Mouse (Mus musculus): Measurements from ENCODE around the gene Prpf8.
"Not testable (repeated sequence)": the region's sequence is repeated elsewhere in the genome, so short reads cannot be mapped to it uniquely, and the experiment has no call there.

Prpf8 gene

DNA sequence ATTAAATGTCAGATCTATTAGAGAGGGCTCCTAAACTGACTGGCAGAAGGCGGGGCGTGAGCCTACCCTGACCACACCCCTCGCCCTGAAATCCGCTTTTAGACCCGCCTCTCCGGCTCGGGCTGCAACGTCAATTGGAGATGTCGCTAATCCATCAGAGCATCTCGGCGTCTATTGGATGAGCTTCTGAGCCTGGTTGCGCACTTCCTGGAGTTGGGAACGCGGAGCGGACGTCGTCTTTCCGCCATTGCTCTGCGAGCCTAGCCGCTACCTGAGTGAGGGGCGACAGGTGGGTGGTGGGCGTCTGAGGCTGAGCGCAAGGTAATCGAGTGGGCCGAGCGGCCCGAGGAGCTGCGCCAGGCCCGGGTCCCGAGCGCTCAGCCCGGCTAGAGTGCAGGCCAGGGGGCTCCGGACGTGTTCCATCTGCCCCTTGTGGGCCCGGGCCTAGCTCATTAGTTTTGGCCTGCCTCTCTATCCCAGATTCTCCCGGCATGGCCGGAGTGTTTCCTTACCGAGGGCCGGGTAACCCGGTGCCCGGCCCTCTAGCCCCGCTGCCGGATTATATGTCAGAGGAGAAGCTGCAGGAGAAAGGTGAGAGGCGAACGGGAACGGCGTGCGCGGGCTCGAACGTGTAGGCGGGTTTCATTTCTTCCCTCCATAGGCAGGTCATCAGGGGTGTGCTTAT lies at the start of gene Prpf8:
Gene Prpf8 (plus strand): TSS at position 216 of the 685 bp plus-strand sequence.
- peak; percentile 99 for DNase-seq

DNA sequence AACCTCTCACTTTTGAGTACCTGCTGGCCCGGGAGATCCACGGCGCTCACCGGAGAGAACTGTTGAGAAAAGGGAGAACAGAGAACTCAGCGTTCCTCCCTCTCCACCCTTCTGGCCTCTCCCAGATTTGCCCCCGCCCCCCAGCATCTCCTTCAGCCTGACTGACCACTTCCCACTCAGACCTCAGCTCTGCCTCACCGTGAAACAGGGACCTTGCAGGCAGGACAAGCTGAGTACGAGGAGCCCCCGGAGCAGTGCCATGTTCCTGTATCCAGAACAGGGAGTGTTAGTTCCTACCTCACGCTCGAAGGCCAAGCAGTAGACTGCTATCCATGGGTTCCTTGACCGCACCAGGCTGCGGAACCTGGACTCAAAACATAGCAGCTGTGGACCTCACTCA lies 48.4 kb upstream of the Prpf8 start:
- no peak for DNase-seq

DNA sequence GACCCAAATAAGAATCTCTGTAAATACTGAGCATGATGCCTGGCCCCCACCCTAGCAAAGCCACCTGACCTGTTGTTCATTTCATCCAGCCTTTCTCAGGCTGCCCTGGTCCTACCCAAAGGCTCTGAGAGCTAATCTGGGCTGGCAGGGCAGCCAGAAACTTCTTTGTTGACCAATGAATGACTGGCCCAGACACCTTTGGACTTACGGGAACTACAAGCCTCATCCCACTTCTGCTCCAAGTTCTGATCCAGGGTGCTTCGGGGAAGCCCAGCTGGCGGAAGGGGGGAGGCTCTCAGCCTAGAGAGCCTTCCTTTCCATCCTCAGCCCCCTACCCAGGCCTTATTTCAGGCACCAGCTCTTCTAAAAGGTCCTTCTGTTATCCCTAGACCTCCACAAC lies 47.8 kb upstream of the Prpf8 start:
- peak; percentile 81 for DNase-seq

DNA sequence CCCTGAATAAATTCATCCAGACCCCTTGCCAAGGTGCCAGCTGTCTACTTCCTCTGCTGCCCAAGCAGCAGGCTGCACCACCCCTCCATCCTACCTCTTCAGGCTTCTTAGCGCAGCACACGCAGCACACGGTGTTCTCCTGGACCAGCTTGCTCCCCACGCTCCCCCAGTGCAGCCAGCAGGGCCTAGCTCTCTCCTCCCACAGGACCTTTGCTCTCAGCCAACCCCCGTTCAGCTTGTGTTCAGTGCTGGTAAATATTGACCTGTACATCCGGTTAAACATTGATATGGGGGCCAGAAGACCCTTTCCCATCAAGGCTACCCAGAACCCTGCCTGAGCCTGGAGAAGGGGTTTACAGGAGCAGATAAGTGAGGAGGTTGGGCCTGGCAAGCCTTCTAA lies 47.3 kb upstream of the Prpf8 start, which contains the start of gene Serpinf2:
Gene Serpinf2 (minus strand): TSS at position 229 of the 400 bp plus-strand sequence.
- peak; percentile 84 for DNase-seq

DNA sequence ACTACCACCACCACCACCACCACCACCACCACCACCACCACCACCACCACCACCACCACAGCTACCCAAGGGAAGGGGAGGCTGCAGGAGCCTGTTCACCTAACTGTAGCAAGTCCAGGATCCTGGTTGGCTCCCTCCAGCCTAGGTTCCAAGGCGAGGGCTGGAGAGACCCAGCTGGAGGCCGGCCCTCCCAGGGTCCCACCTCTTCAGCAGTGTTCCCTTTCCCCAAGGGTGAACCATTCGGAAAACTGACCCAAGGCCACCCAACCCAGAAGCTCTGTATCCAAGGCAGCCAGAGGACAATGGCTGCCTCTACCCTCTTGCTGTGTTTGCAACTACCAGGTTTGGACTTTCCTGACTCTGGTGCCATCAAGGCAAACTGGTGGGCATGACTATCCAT lies 46.7 kb upstream of the Prpf8 start:
- peak; percentile 66 for DNase-seq

DNA sequence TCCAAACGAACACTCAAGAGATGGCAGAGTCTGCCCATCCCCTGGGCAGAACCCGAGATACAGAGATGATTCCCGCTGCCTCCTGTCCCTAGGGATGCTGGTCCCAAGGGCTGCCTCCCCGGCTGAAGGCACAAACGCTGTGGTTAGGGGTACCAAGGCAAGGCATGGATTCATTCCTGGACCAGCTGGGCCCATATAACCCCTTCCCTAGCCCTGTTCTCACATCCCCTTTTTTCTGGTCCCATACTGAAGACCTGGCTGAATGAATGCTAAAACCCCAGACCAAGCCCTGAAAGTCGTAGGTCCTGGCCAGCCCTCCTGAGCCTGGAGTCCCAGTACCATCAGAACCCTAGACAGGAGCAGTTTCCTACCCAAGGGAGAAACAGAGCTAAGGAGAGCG lies 45.6 kb upstream of the Prpf8 start:
- DNase-seq, result no peak

DNA sequence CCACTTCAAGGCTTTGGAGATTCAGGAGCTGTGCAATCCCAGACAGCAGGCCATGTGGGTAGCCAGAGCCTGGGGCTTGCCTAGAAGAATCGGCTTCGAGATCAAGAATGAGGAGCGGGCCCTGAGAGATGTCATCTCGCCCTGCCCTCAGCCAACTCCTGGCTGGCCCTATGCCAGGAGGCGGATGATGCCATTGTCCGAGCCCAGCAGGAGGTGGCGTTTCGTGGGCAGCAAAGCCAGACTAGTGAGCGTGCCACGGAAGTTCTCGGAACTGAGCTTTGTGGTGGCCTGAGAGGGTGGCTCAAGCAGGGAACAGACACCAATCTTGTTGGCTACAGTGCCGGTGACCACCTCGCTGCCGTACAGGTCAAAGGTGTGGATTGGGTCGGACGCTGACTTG lies 45.0 kb upstream of the Prpf8 start:
- DNase-seq, result peak; percentile 75

DNA sequence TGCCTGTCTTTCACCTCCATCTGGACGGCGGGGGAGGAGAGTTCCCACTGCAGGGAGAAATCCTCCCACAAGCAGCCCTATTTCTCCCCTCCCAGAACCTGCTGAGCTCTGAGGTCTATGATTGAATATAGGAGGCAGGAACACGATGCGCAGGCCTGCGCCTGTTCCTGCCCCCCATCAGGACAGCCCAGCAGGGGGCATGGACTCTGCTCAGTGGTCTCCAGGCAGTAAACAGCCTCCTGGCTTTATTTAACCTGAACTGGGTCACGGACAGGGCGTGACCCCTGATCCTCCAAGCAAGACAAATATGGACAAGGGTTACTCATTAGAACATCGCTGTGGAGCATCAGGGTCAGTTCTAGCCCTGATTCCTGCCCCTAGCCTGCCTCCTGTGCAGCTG lies 42.9 kb upstream of the Prpf8 start:
- DNase-seq, result peak; percentile 97

DNA sequence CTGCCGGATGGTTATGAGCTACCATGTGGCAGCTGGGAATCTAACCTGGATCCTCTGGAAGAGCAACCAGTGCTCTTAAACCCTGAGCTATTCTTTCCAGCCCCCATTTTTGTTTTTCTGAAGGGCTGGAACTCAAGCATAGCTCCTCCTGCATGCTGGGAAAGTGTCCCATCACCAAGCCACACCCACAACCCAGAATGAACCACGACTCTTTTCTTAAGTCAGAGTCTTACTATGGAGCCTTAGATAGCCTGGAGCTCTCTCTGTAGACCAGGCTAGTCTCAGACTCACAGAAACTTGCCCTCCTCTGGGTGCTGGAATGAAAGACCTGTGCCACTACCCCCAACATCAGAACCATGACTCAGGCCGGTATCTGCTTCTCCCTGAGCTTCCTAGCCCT lies 38.0 kb upstream of the Prpf8 start:
- DNase-seq, result no peak

DNA sequence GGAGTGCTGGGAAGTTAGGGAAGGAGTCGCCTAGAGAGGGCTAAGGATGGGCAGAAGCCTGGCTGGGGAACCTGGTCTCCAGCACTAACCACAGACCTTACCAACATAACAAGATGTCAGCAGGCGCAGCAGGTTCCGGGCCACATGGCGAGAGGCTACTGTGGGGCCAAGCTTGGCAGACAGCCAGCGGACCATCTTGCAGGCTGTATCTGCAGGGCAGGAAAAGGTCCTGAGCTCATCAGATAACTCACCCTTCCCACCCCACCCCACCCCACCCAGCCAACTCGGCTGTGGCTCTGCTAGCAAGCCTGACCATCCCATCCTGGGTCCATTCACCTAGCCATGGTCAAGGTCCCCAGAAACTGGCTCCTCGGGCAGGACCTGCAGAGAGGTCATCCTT lies 36.9 kb upstream of the Prpf8 start:
- DNase-seq, result no peak

DNA sequence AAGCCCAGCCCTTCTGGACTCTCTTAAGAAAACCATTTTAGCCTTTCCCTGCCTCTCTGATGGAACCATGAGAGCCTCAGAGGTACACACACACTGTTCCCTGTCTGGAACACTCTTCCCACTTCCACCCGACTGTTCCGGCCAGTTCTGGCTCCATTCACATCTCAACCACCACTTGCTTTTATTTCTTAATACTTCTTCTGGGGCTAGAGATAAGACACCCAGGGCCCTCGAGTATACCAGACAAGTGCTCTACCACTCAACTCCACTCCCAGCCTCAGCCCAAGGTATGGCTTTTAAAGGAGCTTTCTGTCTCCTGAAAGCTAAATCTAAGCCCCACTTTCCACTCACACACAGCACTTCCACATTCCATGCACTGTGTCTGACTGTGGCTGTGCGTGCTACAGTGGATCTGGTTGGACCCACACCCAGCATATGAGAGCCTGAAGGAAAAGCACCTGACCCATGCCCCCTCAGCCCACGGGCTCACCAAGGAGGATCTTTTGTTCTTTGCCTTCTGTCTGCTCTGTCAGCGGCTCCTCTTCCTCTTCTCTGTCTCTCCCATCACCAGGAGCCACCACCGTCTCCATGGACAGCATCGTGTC lies 36.2 kb upstream of the Prpf8 start:
- no peak for DNase-seq

DNA sequence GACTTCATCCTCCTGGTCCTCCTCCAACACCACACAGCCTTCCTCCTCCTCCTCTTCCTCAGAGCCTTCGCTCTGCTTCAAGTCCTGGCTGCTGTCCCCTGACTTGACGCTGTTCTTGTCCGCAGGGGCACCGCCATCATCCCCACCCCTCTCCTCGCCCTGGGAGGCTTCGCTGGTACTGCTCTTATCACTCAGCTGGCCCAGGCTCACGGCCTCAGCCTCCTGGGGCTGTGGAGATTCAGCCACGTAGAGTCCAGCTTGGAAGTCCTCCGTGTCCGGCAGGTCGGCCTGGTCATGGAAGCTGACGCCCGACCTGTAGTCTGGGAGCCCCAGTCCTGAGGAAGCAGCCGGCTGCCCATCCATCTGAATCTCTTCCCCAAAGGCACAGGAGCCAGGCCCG lies 35.7 kb upstream of the Prpf8 start:
- no peak for DNase-seq

DNA sequence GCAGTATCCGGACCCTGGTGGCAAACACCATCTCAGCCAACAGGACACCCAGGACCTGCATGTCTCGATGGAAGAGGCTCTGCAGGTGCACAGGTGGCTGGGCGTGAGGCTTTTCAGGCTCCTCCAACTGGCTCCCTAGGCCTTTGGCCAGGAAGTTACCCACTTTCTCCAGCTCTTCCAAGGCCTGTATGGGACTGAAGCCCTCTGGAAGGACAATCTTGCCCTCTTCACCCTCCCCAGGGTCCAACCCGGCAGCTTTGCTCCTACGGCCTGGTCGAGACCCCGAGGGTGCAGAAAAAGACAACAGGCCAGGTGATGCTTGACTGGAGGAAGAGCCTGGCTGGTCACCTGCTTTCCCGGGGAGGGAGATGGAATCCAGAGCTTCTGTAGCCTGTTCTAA lies 34.5 kb upstream of the Prpf8 start:
- DNase-seq, result no peak

DNA sequence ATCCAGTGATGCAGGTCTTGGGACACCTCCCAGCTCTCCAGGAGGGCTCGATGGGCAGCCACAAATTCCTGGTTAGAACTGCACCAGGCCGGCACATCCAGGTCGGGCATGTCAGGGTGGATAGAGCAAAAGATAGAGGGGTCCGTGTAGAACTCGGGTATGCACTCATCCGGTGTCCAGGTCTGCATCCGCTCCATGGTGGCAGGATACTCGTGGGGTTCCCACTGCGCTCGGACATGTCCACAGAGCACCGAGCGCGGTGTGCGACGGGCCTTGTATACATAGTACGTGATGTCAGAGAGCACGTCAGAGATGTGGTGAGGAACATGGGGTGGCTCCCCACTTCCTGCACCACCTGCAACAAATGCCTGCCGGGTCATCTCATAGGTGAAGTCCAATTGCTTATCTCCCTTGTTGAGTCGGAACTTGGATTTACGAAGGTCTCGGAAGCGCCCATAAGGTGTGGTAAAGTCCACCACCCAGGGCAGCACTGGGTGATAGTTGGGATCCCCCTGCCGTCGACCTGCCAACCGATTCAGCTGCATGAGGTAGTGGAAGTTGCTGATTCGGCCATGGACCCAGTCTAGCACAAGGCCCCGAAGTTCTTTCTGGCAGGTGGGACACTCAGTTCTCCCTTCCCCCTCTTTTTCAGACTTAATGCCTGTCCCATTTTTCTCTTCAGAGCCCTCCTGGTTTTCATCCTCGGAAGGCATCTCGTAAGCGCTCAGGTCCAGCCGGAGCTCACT lies 33.6 kb upstream of the Prpf8 start:
- DNase-seq, result no peak

DNA sequence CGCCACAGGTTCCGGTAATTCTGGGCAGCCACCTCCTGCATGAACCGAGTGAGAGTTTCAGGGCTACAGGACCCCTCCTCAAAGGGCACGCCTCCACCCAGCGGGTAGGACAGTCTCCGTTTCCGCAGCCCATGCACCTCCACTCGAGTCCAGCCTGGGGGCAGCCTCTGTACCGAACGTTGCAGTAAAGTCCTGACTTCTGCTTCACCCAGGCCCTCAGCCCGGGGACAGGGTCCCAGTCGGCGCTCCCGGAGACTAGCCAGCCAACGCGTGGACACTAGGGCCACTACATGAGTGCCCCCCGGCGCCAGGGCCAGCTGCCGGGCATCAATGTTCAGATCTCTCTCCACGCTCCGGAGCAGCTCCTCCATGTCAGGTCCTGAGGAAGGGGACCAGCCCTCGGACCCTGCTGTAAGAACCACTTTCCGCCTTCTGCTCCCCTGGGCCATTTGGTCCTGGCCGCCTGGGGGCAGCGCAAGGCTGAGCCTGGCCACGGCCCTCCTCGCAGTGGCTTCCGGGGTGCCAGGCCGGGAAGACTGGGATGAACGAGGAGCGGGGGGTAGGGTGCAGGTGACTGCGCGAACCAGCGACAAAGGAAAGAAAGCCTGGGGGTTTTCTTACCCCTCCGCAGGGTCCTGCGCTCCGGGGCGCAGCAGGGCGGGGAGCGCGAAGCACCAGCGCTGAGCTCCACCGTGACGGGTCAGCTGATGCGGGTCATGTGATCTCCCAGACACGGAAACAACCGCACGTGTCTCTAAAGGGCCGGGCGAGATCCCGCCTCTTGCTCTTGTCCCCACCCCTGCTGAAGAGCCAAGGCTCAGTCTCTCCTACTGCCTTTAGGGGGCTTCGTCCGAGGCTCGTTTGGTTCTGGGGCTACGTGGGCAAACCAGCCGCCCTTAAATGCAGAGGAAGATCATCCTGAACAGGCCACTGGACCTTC lies 32.4 kb upstream of the Prpf8 start, which contains the start of gene Wdr81:
Gene Wdr81 (minus strand): TSS at position 727 of the 940 bp plus-strand sequence.
- peak; percentile 93 for DNase-seq

DNA sequence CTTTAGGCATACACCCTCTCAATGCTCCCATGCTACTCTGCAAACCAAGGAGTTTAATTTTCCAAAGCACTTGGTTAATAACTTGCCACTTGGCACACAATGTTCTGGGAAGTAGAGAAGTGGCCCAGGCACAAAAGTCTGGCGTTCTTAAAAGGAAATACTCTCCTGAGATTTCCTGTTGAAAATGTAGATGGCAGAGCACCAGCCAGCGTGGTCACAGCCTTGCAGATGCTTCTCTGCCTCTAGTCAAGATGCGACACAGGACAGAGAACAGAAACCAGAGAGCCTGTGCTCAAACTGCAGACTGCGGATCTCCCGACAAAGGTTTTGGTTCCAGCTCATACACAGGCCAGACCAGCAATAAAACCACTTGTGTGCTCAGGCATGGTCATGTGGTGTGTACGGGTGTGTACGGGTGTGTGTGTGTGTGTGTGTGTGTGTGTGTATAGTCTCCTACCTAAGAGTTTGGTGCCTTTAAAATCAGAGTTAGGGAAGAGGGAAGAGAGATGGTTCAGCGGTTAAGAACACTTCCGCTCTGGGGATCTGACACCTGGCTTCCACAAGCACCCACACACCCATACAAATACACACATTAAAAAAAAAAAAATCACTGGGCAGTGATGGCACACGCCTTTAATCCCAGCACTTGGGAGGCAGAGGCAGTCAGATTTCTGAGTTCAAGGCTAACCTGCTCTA lies 31.4 kb upstream of the Prpf8 start:
- peak; percentile 78 for DNase-seq

DNA sequence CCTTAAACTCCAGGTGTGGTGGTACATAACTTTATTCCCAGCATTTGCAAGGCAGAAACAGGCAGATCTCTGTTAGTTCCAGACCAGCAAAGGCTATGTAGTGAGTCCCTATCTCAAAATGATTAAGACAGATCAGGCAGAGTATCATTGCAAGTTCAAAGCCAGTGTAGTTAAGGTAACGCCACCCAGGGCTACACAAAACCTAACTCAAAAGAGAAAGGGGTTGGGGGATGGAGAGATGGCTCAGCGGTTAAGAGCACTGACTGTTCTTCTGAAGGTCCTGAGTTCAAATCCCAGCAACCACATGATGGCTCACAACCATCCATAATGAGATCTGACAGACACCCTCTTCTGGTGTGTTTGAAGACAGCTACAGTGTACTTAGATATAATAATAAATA lies 30.6 kb upstream of the Prpf8 start:
- DNase-seq, result not testable (repeated sequence)

DNA sequence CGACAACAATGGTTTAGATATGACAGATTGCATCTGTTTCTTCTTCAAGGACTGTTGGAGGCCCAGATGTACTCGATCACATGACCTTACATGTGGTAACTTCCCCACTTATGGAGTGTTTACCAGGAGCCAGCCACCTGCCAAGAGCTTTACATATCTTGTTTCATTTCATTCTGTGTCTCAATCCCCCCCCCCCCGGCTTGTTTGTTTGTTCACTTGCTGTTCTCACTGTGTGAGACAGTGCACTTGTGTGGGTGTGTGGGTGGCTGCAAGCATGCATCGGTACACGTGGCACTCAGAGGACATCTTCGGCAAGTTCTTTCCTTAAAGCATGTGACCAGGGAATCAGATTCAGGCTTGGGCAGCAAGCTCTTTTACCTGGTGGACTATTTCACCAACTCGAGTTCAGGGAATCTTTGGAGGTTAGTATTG lies 30.2 kb upstream of the Prpf8 start:
- DNase-seq, result no peak

DNA sequence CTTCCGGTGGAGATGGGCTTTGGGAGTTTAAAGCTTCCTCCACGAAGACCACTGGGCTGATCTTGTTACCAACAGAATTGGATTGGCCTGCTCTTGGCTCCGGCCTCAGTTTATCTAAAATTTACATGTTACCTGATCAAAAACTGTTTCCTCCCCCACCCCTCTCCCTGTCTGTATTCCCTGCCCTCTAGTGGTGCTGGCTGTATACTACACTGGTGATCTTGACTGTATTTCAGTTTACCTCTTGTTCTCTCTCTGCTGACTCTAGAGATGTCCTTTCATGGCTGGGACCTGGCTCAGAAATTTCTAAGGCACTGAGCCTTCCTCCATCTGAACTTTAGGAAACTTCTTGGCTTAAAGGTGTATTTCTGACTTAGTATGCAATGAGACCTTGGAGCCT lies 28.4 kb upstream of the Prpf8 start:
- DNase-seq, result peak; percentile 62

DNA sequence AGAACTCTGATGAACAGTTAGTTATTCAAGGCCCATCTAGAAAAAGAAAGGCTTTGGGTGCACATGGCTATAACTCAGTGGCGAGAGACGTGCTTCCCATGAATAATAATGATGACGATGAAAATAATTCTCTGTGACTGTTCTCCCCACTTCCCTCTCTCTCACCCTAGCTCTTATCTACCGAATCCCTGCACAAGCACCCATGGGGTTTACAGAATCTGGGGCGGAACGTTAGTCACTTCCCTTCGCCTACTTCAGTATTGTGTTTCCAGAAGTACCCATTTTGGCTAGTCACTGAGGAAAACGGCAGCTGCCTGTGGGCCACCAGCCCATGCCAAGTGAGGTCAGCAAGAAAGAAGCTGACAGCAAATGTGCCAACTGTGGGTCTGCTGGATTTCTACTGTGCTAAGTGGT lies 28.0 kb upstream of the Prpf8 start:
- DNase-seq, result peak; percentile 36

DNA sequence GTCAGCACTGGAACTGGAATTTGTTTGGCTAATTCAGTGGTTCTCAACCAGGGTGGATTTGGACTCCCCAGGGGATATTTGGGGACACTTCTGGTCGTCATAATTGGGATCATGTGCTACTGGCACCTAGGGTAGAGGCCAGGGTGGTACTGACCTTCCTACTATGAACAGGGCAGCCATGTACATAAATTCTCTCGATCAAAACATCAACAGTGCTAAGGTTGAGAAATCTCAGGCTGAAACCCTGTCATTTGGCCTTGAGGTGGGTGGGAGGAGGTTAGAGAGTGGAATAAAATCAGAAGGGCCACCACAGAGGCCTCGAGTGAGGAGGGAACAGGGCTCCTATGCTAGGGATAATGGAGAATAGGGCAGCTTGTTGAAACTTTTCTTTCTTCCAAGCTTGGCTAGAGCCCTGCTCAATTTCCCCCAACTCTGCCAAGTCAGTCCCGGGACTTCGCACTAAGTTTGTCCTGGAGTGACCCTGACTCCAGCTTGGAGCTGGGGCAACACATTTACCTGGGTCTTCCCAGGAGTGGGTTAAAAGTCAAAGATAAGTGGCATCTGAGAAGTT lies 27.4 kb upstream of the Prpf8 start:
- DNase-seq, result peak; percentile 75

DNA sequence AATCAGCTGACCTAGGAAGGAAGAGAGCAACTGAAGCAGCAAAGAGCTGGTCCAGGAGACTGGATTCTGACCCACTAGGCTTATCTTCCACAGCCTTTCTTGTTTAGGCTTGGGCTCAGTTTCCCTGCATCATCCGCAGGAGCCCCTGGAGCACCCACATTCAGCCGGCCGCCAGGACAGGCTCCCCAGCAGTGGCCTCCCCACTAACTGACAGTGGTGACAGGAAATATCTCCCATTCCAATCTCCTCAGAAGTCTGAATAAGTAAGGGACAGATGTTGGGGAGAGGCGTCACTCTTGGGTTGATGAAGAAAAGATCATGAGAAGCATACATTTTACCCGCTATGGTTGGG lies 26.9 kb upstream of the Prpf8 start:
- DNase-seq, result no peak

Measured in kidney, adult 9 months (tissue).